In genomic region chr1:63176259-63176603, GRCm38 (mm10) we compare ENCODE assay signal across 7 mouse cellular contexts. TPM values are rescaled to one million over a fixed set of nuclear protein-coding genes. Genes with fewer than 3 reads are reported as not detected.
DNase-seq lines count a peak whose midpoint lies in the region; ATAC-seq and TF ChIP-seq lines count a peak whose summit lies in the region.

No protein-coding gene starts in this region.

- peaks cover 5% of the 10 kb centered on the region; the same call in 1 of the 2 replicates for H3K4me1 ChIP-seq in testis, adult 2 months (ENCODE audit: control insufficient read depth, insufficient read depth, low read length)
- peaks cover 28% of the 10 kb centered on the region for H3K4me1 ChIP-seq in forebrain, embryonic 13.5 days
- H3K4me1 ChIP-seq in liver, embryonic 14.5 days (replicated peaks; ENCODE audit: control insufficient read depth in 2 of 2, insufficient read depth in 2 of 2, low read length in 1 of 2): peaks cover 10 to 22% of the 10 kb centered on the region in 2 experiments

- TF ChIP-seq POLR2A in testis, adult 2 months (IDR thresholded peaks at IDR 0.05; ENCODE audit: control insufficient read depth, low read depth, low read length): no peak

- H3K27me3 ChIP-seq in testis, adult 2 months (ENCODE audit: control insufficient read depth, insufficient read depth, low read length): no peaks in the 10 kb centered on the region
- H3K27me3 ChIP-seq in forebrain, embryonic 13.5 days: no peaks in the 10 kb centered on the region
- no peaks in the 10 kb centered on the region for H3K27me3 ChIP-seq in liver, embryonic 14.5 days (ENCODE audit: control insufficient read depth, insufficient read depth, low read length)

- peak overlapping the region; percentile 79 for H3K4me2 ChIP-seq in forebrain, embryonic 13.5 days
- H3K4me2 ChIP-seq in liver, embryonic 14.5 days (ENCODE audit: low read depth): peak overlapping the region; percentile 84

- no peak for DNase-seq in testis, postnatal 14 days (ENCODE audit: low spot score)
- DNase-seq in liver, embryonic 14.5 days (ENCODE audit: low read depth in 3 of 3, low spot score in 3 of 3): peak in 1 of 3 experiments; percentile 22
- DNase-seq in gastrocnemius, postnatal 25 days: no peak
- no peak for DNase-seq in embryo, embryonic 11 days
- no peak for DNase-seq in spleen, postnatal 4 days (ENCODE audit: low spot score in 2 of 2)

- peak overlapping the region; percentile 99 for H3K4me3 ChIP-seq in testis, adult 2 months (ENCODE audit: control insufficient read depth, low read depth, low read length)
- peak overlapping the region; percentile 93 for H3K4me3 ChIP-seq in forebrain, embryonic 13.5 days
- peak overlapping the region; percentile 96 to 98 for H3K4me3 ChIP-seq in liver, embryonic 14.5 days (ENCODE audit: insufficient read depth in 1 of 2, low read depth in 2 of 2, low read length in 2 of 2)

- peaks cover 1% of the 10 kb centered on the region for H3K36me3 ChIP-seq in testis, adult 2 months (ENCODE audit: control insufficient read depth, insufficient read depth, low read length)
- peaks cover 33% of the 10 kb centered on the region for H3K36me3 ChIP-seq in forebrain, embryonic 13.5 days (ENCODE audit: poor library complexity, severe bottlenecking)
- H3K36me3 ChIP-seq in liver, embryonic 14.5 days (replicated peaks; ENCODE audit: control insufficient read depth, insufficient read depth, low read depth): peaks cover 33% of the 10 kb centered on the region

- peak overlapping the region; percentile 76 for H3K27ac ChIP-seq in testis, adult 2 months (ENCODE audit: control insufficient read depth, insufficient read depth, low read depth, low read length)
- H3K27ac ChIP-seq in forebrain, embryonic 13.5 days: peak overlapping the region; percentile 63
- peak overlapping the region; percentile 80 for H3K27ac ChIP-seq in liver, embryonic 14.5 days

- H3K9me3 ChIP-seq in forebrain, embryonic 13.5 days (replicated peaks): no peaks in the 10 kb centered on the region
- no peaks in the 10 kb centered on the region for H3K9me3 ChIP-seq in liver, embryonic 14.5 days (ENCODE audit: control insufficient read depth, low read length)

- no peak for TF ChIP-seq EP300 in liver, embryonic 14.5 days (IDR thresholded peaks at IDR 0.05; ENCODE audit: low read depth)

- peak; percentile 42; the same call in 1 of the 2 replicates for ATAC-seq in forebrain, embryonic 13.5 days
- ATAC-seq in liver, embryonic 14.5 days (ENCODE audit: insufficient read depth): peak; percentile 38

- TF ChIP-seq CTCF in testis, adult 2 months (IDR thresholded peaks at IDR 0.05; ENCODE audit: control insufficient read depth, insufficient read depth, insufficient replicate concordance, low read depth, low read length): no peak
- no peak for TF ChIP-seq CTCF in liver, embryonic 14.5 days (IDR thresholded peaks at IDR 0.05; ENCODE audit: low read depth)

- WGBS in forebrain, embryonic 13.5 days: 0% methylated on average over 14 of the region's 14 CpGs
- under 1% methylated on average over 14 of the region's 14 CpGs for WGBS in liver, embryonic 14.5 days (ENCODE audit: insufficient replicate concordance)

- H3K9ac ChIP-seq in forebrain, embryonic 13.5 days: peak overlapping the region; percentile 96
- peak overlapping the region; percentile 98 for H3K9ac ChIP-seq in liver, embryonic 14.5 days (replicated peaks)

RNA-seq across cellular contexts. Expression of gene Eef1b2, which starts 0.4 kb away (rescaled TPM):
- polyA plus RNA-seq in testis, adult 2 months (2012; rRNA removed): 51.0 and 59.0 TPM in 2 replicates
- polyA plus RNA-seq in forebrain, embryonic 13.5 days (2015; fragmentation: Nextera tagmentation; extraction: Ambion mirVana): 499 and 537 TPM in 2 replicates
- 383 and 523 TPM in 2 replicates for polyA plus RNA-seq in liver, embryonic 14.5 days (2012; rRNA removed)
- polyA plus RNA-seq in liver, embryonic 14.5 days (2014; fragmentation: Nextera tagmentation; extraction: Ambion mirVana): 382 TPM in 2 replicates
- 100 to 1,000 TPM; 289 to 311 TPM for total RNA-seq in gastrocnemius, postnatal 25 days (2021)

RNA-seq across cellular contexts. Expression of gene Ndufs1, which starts 0.4 kb away (rescaled TPM):
- polyA plus RNA-seq in testis, adult 2 months (2012; rRNA removed): 27.8 and 32.4 TPM in 2 replicates
- 119 and 129 TPM in 2 replicates for polyA plus RNA-seq in forebrain, embryonic 13.5 days (2015; fragmentation: Nextera tagmentation; extraction: Ambion mirVana)
- polyA plus RNA-seq in liver, embryonic 14.5 days (2012; rRNA removed): 38.2 and 57.9 TPM in 2 replicates
- polyA plus RNA-seq in liver, embryonic 14.5 days (2014; fragmentation: Nextera tagmentation; extraction: Ambion mirVana): 108 and 122 TPM in 2 replicates
- total RNA-seq in gastrocnemius, postnatal 25 days (2021): 100 to 1,000 TPM; 365 to 404 TPM

RNA-seq across cellular contexts. Expression of gene Gpr1, which starts 38.1 kb away (rescaled TPM):
- 0.14 and 0.15 TPM in 2 replicates for polyA plus RNA-seq in testis, adult 2 months (2012; rRNA removed)
- 0.14 and 0.48 TPM in 2 replicates for polyA plus RNA-seq in forebrain, embryonic 13.5 days (2015; fragmentation: Nextera tagmentation; extraction: Ambion mirVana)
- not detected in 2 replicates for polyA plus RNA-seq in liver, embryonic 14.5 days (2012; rRNA removed)
- polyA plus RNA-seq in liver, embryonic 14.5 days (2014; fragmentation: Nextera tagmentation; extraction: Ambion mirVana): not detected in 2 replicates
- under 1 TPM; 0.18 to 0.99 TPM for total RNA-seq in gastrocnemius, postnatal 25 days (2021)
